Mouse (Mus musculus) CH12.LX (cell line): ENCODE results near the gene Cd36. TPM values are rescaled to one million over a fixed set of nuclear protein-coding genes. Genes with fewer than 3 reads are reported as not detected.

Experiments
- DNase-seq: peaks from one replicate; pipeline ENCODE4 v3.0.0-alpha.2; 2013; ENCODE audit errors: extremely low read depth
- H3K27ac ChIP-seq: 2 replicates; pipeline ENCODE4 v1.5.1; 2012; ENCODE audit warnings: low read depth, mild to moderate bottlenecking, control low read depth, moderate library complexity; ENCODE audit not compliant: insufficient read depth
- H3K27me3 ChIP-seq: replicated peaks from 2 replicates; pipeline ENCODE3; 2012; ENCODE audit warnings: inconsistent platforms
- H3K36me3 ChIP-seq, 2 experiments: replicated peaks in 1 of 2; 2 replicates each; pipeline versions ENCODE3 to v1.6.1; 2012; ENCODE audit warnings: inconsistent platforms in 1 of 2, low read length in 1 of 2, mild to moderate bottlenecking in 1 of 2, mixed read lengths in 1 of 2, moderate library complexity in 1 of 2; ENCODE audit not compliant: control insufficient read depth in 1 of 2, insufficient read depth in 1 of 2
- H3K4me1 ChIP-seq, 2 experiments: 2 replicates each; pipeline ENCODE4 v1.6.1; 2012; ENCODE audit warnings: inconsistent platforms in 1 of 2, moderate library complexity in 1 of 2; ENCODE audit not compliant: insufficient read depth in 2 of 2, control insufficient read depth in 1 of 2
- H3K4me2 ChIP-seq: 2 replicates; pipeline ENCODE4 v1.6.1; 2012; ENCODE audit warnings: low read depth, mild to moderate bottlenecking, control low read depth; ENCODE audit not compliant: poor library complexity, insufficient read depth, severe bottlenecking
- H3K4me3 ChIP-seq, 3 experiments: fragments of 150-350 bp in 1 of 3; sonication (generic) in 1 of 3; replicated peaks in 1 of 3; 2 replicates each; pipeline versions ENCODE3 to v1.5.1; 2011 to 2012; ENCODE audit warnings: low read depth in 2 of 3, low read length in 2 of 3, mild to moderate bottlenecking in 2 of 3, moderate library complexity in 2 of 3, control low read depth in 1 of 3, improper control_type of control experiment in 1 of 3, inconsistent platforms in 1 of 3, mixed read lengths in 1 of 3; ENCODE audit not compliant: poor library complexity in 1 of 3
- H3K79me2 ChIP-seq: replicated peaks from 2 replicates; pipeline ENCODE4 v1.6.1; 2012; ENCODE audit warnings: mild to moderate bottlenecking, moderate library complexity; ENCODE audit not compliant: control insufficient read depth, poor library complexity, insufficient read depth, severe bottlenecking; ENCODE audit errors: extremely low read depth
- H3K9ac ChIP-seq: 2 replicates; pipeline ENCODE4 v1.6.1; 2012; ENCODE audit warnings: low read depth, mild to moderate bottlenecking, control low read depth, moderate library complexity; ENCODE audit not compliant: insufficient read depth
- H3K9me3 ChIP-seq: replicated peaks from 2 replicates; pipeline ENCODE3; 2012; ENCODE audit warnings: low read length, inconsistent platforms, mixed read lengths
- BHLHE40 ChIP-seq: IDR thresholded peaks from 2 replicates; pipeline ENCODE4 v1.6.1; 2011; ENCODE audit warnings: mild to moderate bottlenecking, low read depth, low read length, improper control_type of control experiment
- CHD2 ChIP-seq: IDR thresholded peaks from 2 replicates; pipeline ENCODE4 v1.6.1; 2011; ENCODE audit warnings: low read length, improper control_type of control experiment
- E2F4 ChIP-seq: IDR thresholded peaks from 2 replicates; pipeline ENCODE4 v1.6.1; 2011; ENCODE audit warnings: low read depth, low read length, improper control_type of control experiment; ENCODE audit not compliant: insufficient replicate concordance
- ELF1 ChIP-seq: IDR thresholded peaks from 2 replicates; pipeline ENCODE4 v1.6.1; 2014; ENCODE audit warnings: low read depth, mild to moderate bottlenecking, inconsistent platforms, low read length, improper control_type of control experiment
- EP300 ChIP-seq: IDR thresholded peaks from 2 replicates; pipeline ENCODE4 v1.6.1; 2011; ENCODE audit warnings: low read length, improper control_type of control experiment
- GABPA ChIP-seq: IDR thresholded peaks from 2 replicates; pipeline ENCODE4 v1.6.1; 2012; ENCODE audit warnings: low read depth, low read length, improper control_type of control experiment, inconsistent platforms; ENCODE audit not compliant: insufficient replicate concordance
- IRF4 ChIP-seq: IDR thresholded peaks from 2 replicates; pipeline ENCODE4 v1.6.1; 2014; ENCODE audit warnings: low read depth, mild to moderate bottlenecking, inconsistent platforms, low read length, improper control_type of control experiment
- JUN ChIP-seq: IDR thresholded peaks from 2 replicates; pipeline ENCODE4 v1.6.1; 2011; ENCODE audit warnings: low read depth, mild to moderate bottlenecking, low read length, improper control_type of control experiment, moderate library complexity; ENCODE audit not compliant: insufficient read depth
- JUND ChIP-seq: conservative IDR thresholded peaks from 2 replicates; pipeline ENCODE4 v1.6.1; 2011; ENCODE audit warnings: low read depth, low read length, improper control_type of control experiment
- KAT2A ChIP-seq: IDR thresholded peaks from 2 replicates; pipeline ENCODE4 v1.6.1; 2012; ENCODE audit warnings: low read length, improper control_type of control experiment, inconsistent platforms; ENCODE audit not compliant: insufficient replicate concordance
- MAX ChIP-seq: IDR thresholded peaks from 2 replicates; pipeline ENCODE4 v1.6.1; 2011; ENCODE audit warnings: low read length, improper control_type of control experiment
- MAZ ChIP-seq: IDR thresholded peaks from 2 replicates; pipeline ENCODE4 v1.6.1; 2012; ENCODE audit warnings: low read depth, mild to moderate bottlenecking, inconsistent platforms, low read length, improper control_type of control experiment, moderate library complexity
- MEF2A ChIP-seq: IDR thresholded peaks from 2 replicates; pipeline ENCODE4 v1.6.1; 2014; ENCODE audit warnings: low read depth, mild to moderate bottlenecking, inconsistent platforms, low read length, improper control_type of control experiment, borderline replicate concordance
- PAX5 ChIP-seq: IDR thresholded peaks from 2 replicates; pipeline ENCODE4 v1.6.1; 2012; ENCODE audit warnings: low read length, inconsistent platforms, mixed read lengths
- POLR2AphosphoS2 ChIP-seq: IDR thresholded peaks from 2 replicates; pipeline ENCODE4 v1.6.1; 2011; ENCODE audit warnings: low read depth, low read length, improper control_type of control experiment
- RCOR1 ChIP-seq: conservative IDR thresholded peaks from 2 replicates; pipeline ENCODE4 v1.6.1; 2012; ENCODE audit warnings: low read depth, mild to moderate bottlenecking, inconsistent platforms, low read length, improper control_type of control experiment
- SIN3A ChIP-seq: IDR thresholded peaks from 2 replicates; pipeline ENCODE4 v1.6.1; 2012; ENCODE audit warnings: low read length, improper control_type of control experiment, inconsistent platforms
- UBTF ChIP-seq: IDR thresholded peaks from 2 replicates; pipeline ENCODE4 v1.6.1; 2012; ENCODE audit warnings: low read depth, mild to moderate bottlenecking, inconsistent platforms, low read length, improper control_type of control experiment, moderate library complexity
- ZC3H11A ChIP-seq: IDR thresholded peaks from 2 replicates; pipeline ENCODE4 v1.6.1; 2012; ENCODE audit warnings: low read depth, mild to moderate bottlenecking, inconsistent platforms, low read length, improper control_type of control experiment
- ZMIZ1 ChIP-seq: IDR thresholded peaks from 2 replicates; pipeline ENCODE4 v1.6.1; 2012; ENCODE audit warnings: low read depth, mild to moderate bottlenecking, inconsistent platforms, low read length, improper control_type of control experiment
- dilution Hi-C: fragments of 300-500 bp; cut with MboI; formaldehyde crosslinking; loops from 2 replicates; pipeline ENCODE4 v1.14.3; 2020; ENCODE audit warnings: low sequenced_read_pairs; ENCODE audit not compliant: extremely low pct_unique_long_range_greater_than_20kb, extremely low pct_ligation_motif_present
- in situ Hi-C: fragments of 300-500 bp; cut with MboI; formaldehyde crosslinking; loops from 3 replicates; pipeline ENCODE4 v1.14.3; 2019; ENCODE audit warnings: low sequenced_read_pairs, low pct_ligation_motif_present, low pct_unique_long_range_greater_than_20kb, mixed read lengths
- polyA plus RNA-seq: library from polyadenylated mRNA; unstranded; fragments of >175 nt; gene quantifications from 2 replicates; pipeline ENCODE4 v1.2.1, GENCODE M21; 2012; ENCODE audit warnings: low read depth; ENCODE audit not compliant: insufficient read length
- total RNA-seq, 2 experiments: library from RNA; depleted of rRNA; stranded (reverse); fragments of 300-350 nt in 1 of 2; fragments of >200 nt in 1 of 2; gene quantifications; 2 replicates each; pipeline ENCODE4 v1.2.3; 2012 to 2014

Gene Cd36
- total and polyA plus RNA-seq, 3 experiments, result 145 to 690 (median 608) TPM

GRCm38 (mm10) chr5:17924085-17924518 lies 35.5 kb upstream of the Cd36 start:
- no peaks in the 10 kb centered on the region for H3K9me3 ChIP-seq
- dilution Hi-C loops, result no loop called here
- in situ Hi-C loops, result no loop called here

GRCm38 (mm10) chr5:17923648-17924047 lies 35.0 kb upstream of the Cd36 start:
- Histone ChIP-seq H3K4me2 (no peak overlapping the region), H3K4me1 (peaks cover 0 to 4% of the 10 kb centered on the region in 2 experiments; a peak in 1 of 4 replicates), H3K9ac (no peak overlapping the region), H3K27me3 (no peaks in the 10 kb centered on the region), H3K79me2 (no peaks in the 10 kb centered on the region), H3K36me3 (no peaks in the 10 kb centered on the region), H3K4me3 (no peak overlapping the region), H3K9me3 (no peaks in the 10 kb centered on the region), H3K27ac (no peak overlapping the region)
- in situ Hi-C loops (no loop called here), dilution Hi-C loops (no loop called here)
- no peak for TF ChIP-seq UBTF
- no peak for TF ChIP-seq E2F4
- no peak for TF ChIP-seq POLR2AphosphoS2
- no peak for DNase-seq

More at GRCm38 (mm10) chr5:17924085-17924518, 35.5 kb upstream of the Cd36 start:
- no peak for DNase-seq
- H3K4me3 ChIP-seq, result no peak overlapping the region
- H3K27ac ChIP-seq, result no peak overlapping the region
- H3K36me3 ChIP-seq, result no peaks in the 10 kb centered on the region
- no peak overlapping the region for H3K9ac ChIP-seq
- H3K79me2 ChIP-seq, result no peaks in the 10 kb centered on the region
- H3K27me3 ChIP-seq, result no peaks in the 10 kb centered on the region
- peaks cover 0 to 1% of the 10 kb centered on the region in 2 experiments; a peak in 1 of 4 replicates for H3K4me1 ChIP-seq
- TF ChIP-seq MAX, result no peak
- TF ChIP-seq JUND, result no peak
- TF ChIP-seq CHD2, result no peak
- H3K4me2 ChIP-seq, result no peak overlapping the region

- in situ Hi-C loops, result no loop called here
- H3K4me2 ChIP-seq, result no peak overlapping the region
- no peaks in the 10 kb centered on the region for H3K36me3 ChIP-seq
- DNase-seq, result no peak
- no peak overlapping the region for H3K27ac ChIP-seq
- H3K9me3 ChIP-seq, result no peaks in the 10 kb centered on the region
- no peaks in the 10 kb centered on the region for H3K79me2 ChIP-seq
- H3K4me1 ChIP-seq, result peaks cover 0 to 4% of the 10 kb centered on the region in 2 experiments; a peak in 1 of 4 replicates
- no peak overlapping the region for H3K4me3 ChIP-seq
- no peak overlapping the region for H3K9ac ChIP-seq
- H3K27me3 ChIP-seq, result no peaks in the 10 kb centered on the region
- dilution Hi-C loops, result no loop called here
- TF ChIP-seq JUN (no peak), MEF2A (no peak), ZMIZ1 (no peak), GABPA (no peak), E2F4 (no peak), BHLHE40 (no peak), KAT2A (no peak), PAX5 (no peak), SIN3A (no peak), MAZ (no peak), CHD2 (no peak), POLR2AphosphoS2 (no peak), RCOR1 (no peak), ZC3H11A (no peak), EP300 (no peak), IRF4 (no peak), ELF1 (no peak)
- TF ChIP-seq, all 38 proteins: peak for 0
These were observed 30.4 kb upstream of the Cd36 start for GRCm38 (mm10) chr5:17918966-17919365.
